Mouse (Mus musculus): ENCODE measurements around the gene Crtc2.

- TF ChIP-seq CTCF (IDR thresholded peaks at IDR 0.05; ENCODE audit: borderline replicate concordance, insufficient read depth, low read length) (no peak), POLR2A (IDR thresholded peaks at IDR 0.05; ENCODE audit: low read depth, low read length) (no peak)
These were observed 16.8 kb downstream of the Crtc2 start for GRCm38 (mm10) chr3:90270784-90271183.
